7 mouse cellular contexts compared by ENCODE assay signal in genomic region chr7:15945211-15945610, GRCm38 (mm10). TPM values are rescaled to one million over a fixed set of nuclear protein-coding genes. Genes with fewer than 3 reads are reported as not detected.
DNase-seq lines count a peak whose midpoint lies in the region; ATAC-seq and TF ChIP-seq lines count a peak whose summit lies in the region.

No protein-coding gene starts in this region.

- no peak for TF ChIP-seq POLR2A in lung, adult 2 months (IDR thresholded peaks at IDR 0.05; ENCODE audit: borderline replicate concordance, extremely low read depth, low read depth, low read length)
- no peak for TF ChIP-seq POLR2A in embryonic fibroblast, embryonic 13.5 days (IDR thresholded peaks at IDR 0.05; ENCODE audit: low read depth, low read length)

- H3K4me1 ChIP-seq in lung, adult 2 months (ENCODE audit: control insufficient read depth, insufficient read depth, low read length), result peaks cover 7% of the 10 kb centered on the region
- H3K4me1 ChIP-seq in embryonic fibroblast, embryonic 13.5 days (ENCODE audit: control insufficient read depth, insufficient read depth, low read length), result peaks cover 10% of the 10 kb centered on the region; the same call in 1 of the 2 replicates
- H3K4me1 ChIP-seq in intestine, embryonic 16.5 days (ENCODE audit: control insufficient read depth, insufficient read depth, low read length), result peaks cover 23% of the 10 kb centered on the region
- peaks cover 13% of the 10 kb centered on the region for H3K4me1 ChIP-seq in neural tube, embryonic 14.5 days (ENCODE audit: control insufficient read depth, insufficient read depth, low read length)

- H3K27me3 ChIP-seq in intestine, embryonic 16.5 days (replicated peaks; ENCODE audit: control insufficient read depth, insufficient read depth, low read length), result no peaks in the 10 kb centered on the region
- no peaks in the 10 kb centered on the region for H3K27me3 ChIP-seq in neural tube, embryonic 14.5 days (ENCODE audit: control insufficient read depth, insufficient read depth, low read length)

- H3K4me2 ChIP-seq in intestine, embryonic 16.5 days (ENCODE audit: low read depth, low read length), result peak overlapping the region; percentile 69
- peak overlapping the region; percentile 95 for H3K4me2 ChIP-seq in neural tube, embryonic 14.5 days (ENCODE audit: low read depth, low read length)

- no peaks in the 10 kb centered on the region for H3K9me3 ChIP-seq in intestine, embryonic 16.5 days (ENCODE audit: control insufficient read depth, low read length)
- H3K9me3 ChIP-seq in neural tube, embryonic 14.5 days (ENCODE audit: control insufficient read depth, low read length), result no peaks in the 10 kb centered on the region

- TF ChIP-seq CTCF in lung, adult 2 months (IDR thresholded peaks at IDR 0.05; ENCODE audit: insufficient read depth, low read length), result no peak
- no peak for TF ChIP-seq CTCF in embryonic fibroblast, embryonic 13.5 days (IDR thresholded peaks at IDR 0.05; ENCODE audit: borderline replicate concordance, insufficient read depth, low read length)

- H3K27ac ChIP-seq in embryonic fibroblast, embryonic 13.5 days (ENCODE audit: insufficient read depth, low read length), result 0 out of 2 replicates have a peak overlapping the region, but pooled peaks have one; percentile 11
- peak overlapping the region; percentile 17; the same call in 1 of the 2 replicates for H3K27ac ChIP-seq in intestine, embryonic 16.5 days (ENCODE audit: low read length)
- no peak overlapping the region; the same call in 1 of the 2 replicates for H3K27ac ChIP-seq in neural tube, embryonic 14.5 days (ENCODE audit: low read depth, low read length)

- no peak for DNase-seq in lung, adult 2 months
- no peak for DNase-seq in lung, postnatal 25 days (ENCODE audit: low spot score)
- DNase-seq in embryo, embryonic 9.5 days (ENCODE audit: extremely low spot score), result no peak
- DNase-seq in MN1 (ENCODE audit: low spot score), result no peak

- peaks cover 17% of the 10 kb centered on the region for H3K36me3 ChIP-seq in intestine, embryonic 16.5 days (ENCODE audit: control insufficient read depth, insufficient read depth, low read length)
- H3K36me3 ChIP-seq in neural tube, embryonic 14.5 days (ENCODE audit: control insufficient read depth, insufficient read depth, low read length), result peaks cover 32% of the 10 kb centered on the region

- H3K4me3 ChIP-seq in lung, adult 2 months (replicated peaks; ENCODE audit: extremely low read depth, low read depth, low read length), result peak overlapping the region; percentile 61
- peak overlapping the region; percentile 88 for H3K4me3 ChIP-seq in embryonic fibroblast, embryonic 13.5 days (ENCODE audit: insufficient read depth, low read length)
- H3K4me3 ChIP-seq in intestine, embryonic 16.5 days (ENCODE audit: low read length), result peak overlapping the region; percentile 74
- H3K4me3 ChIP-seq in neural tube, embryonic 14.5 days (ENCODE audit: low read depth, low read length), result peak overlapping the region; percentile 66

- peak overlapping the region; percentile 78 for H3K9ac ChIP-seq in intestine, embryonic 16.5 days (ENCODE audit: low read depth, low read length)
- peak overlapping the region; percentile 78 for H3K9ac ChIP-seq in neural tube, embryonic 14.5 days (replicated peaks; ENCODE audit: low read depth, low read length)

- 4% methylated on average over 8 of the region's 8 CpGs for WGBS in lung, adult 2 months
- 3% methylated on average over 8 of the region's 8 CpGs for WGBS in intestine, embryonic 16.5 days
- WGBS in neural tube, embryonic 14.5 days, result 9% methylated on average over 8 of the region's 8 CpGs

- ATAC-seq in intestine, embryonic 16.5 days, result no peak
- no peak for ATAC-seq in neural tube, embryonic 14.5 days (ENCODE audit: low read depth)

RNA-seq across cellular contexts. Expression of gene Nop53, which starts 0.7 kb away (rescaled TPM):
- 119 and 128 TPM in 2 replicates for polyA plus RNA-seq in lung, adult 2 months (2012; rRNA removed)
- 87.7 and 98.1 TPM in 2 replicates for polyA plus RNA-seq in embryonic fibroblast, embryonic 13.5 days (2011; ENCODE audit: insufficient read length, low read depth, missing spikeins)
- polyA plus RNA-seq in intestine, embryonic 16.5 days (2015; fragmentation: Nextera tagmentation; extraction: Ambion mirVana), result 153 and 156 TPM in 2 replicates
- 99.9 and 122 TPM in 2 replicates for polyA plus RNA-seq in neural tube, embryonic 14.5 days (2014; fragmentation: Nextera tagmentation; extraction: Ambion mirVana)

RNA-seq across cellular contexts. Expression of gene Ehd2, which starts 22.2 kb away (rescaled TPM):
- polyA plus RNA-seq in lung, adult 2 months (2012; rRNA removed), result 219 and 232 TPM in 2 replicates
- polyA plus RNA-seq in embryonic fibroblast, embryonic 13.5 days (2011; ENCODE audit: insufficient read length, low read depth, missing spikeins), result 136 and 191 TPM in 2 replicates
- 48.1 and 50.9 TPM in 2 replicates for polyA plus RNA-seq in intestine, embryonic 16.5 days (2015; fragmentation: Nextera tagmentation; extraction: Ambion mirVana)
- polyA plus RNA-seq in neural tube, embryonic 14.5 days (2014; fragmentation: Nextera tagmentation; extraction: Ambion mirVana), result 3.2 and 5.5 TPM in 2 replicates

RNA-seq across cellular contexts. Expression of gene Selenow, which starts 23.0 kb away (rescaled TPM):
- polyA plus RNA-seq in lung, adult 2 months (2012; rRNA removed), result 480 and 641 TPM in 2 replicates
- 382 and 390 TPM in 2 replicates for polyA plus RNA-seq in embryonic fibroblast, embryonic 13.5 days (2011; ENCODE audit: insufficient read length, low read depth, missing spikeins)
- polyA plus RNA-seq in intestine, embryonic 16.5 days (2015; fragmentation: Nextera tagmentation; extraction: Ambion mirVana), result 646 and 660 TPM in 2 replicates
- 1,481 and 1,546 TPM in 2 replicates for polyA plus RNA-seq in neural tube, embryonic 14.5 days (2014; fragmentation: Nextera tagmentation; extraction: Ambion mirVana)
